Mouse (Mus musculus): ENCODE data around the gene Kcnn1.

Gene Kcnn1

DNA sequence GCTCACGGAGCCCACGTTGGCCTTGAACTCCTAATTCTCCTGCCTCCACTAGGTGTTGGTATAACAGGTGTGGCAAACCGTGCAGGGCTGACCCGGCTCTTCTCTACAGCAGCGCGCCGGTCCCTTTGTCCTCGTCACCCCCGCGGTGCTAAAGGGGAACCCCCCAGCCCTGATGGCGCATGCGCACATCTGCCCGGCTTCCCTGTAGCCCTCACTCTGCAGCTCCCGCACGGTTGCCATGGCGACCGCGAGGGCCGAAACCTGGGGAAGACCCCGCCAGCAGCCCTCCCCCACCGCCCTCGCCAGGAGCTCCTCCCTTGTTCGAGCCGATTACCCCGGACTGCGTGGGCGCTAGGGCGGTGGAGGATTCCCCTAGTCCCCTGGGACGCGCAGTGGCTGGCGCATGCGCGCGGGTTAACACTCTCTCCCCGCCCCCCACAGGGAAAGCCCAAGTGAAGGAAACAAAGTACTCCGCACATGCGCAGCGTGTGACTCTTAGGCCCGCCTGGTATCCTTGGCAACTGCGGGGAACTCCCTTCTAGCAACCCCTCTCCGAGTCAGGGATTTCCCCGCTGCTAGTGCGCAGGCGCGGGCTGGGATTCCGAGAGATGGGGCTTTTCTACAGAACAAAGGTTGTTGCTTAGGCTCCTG is 2.4 kb upstream of the Kcnn1 start:
- DNase-seq = peak; percentile 98

DNA sequence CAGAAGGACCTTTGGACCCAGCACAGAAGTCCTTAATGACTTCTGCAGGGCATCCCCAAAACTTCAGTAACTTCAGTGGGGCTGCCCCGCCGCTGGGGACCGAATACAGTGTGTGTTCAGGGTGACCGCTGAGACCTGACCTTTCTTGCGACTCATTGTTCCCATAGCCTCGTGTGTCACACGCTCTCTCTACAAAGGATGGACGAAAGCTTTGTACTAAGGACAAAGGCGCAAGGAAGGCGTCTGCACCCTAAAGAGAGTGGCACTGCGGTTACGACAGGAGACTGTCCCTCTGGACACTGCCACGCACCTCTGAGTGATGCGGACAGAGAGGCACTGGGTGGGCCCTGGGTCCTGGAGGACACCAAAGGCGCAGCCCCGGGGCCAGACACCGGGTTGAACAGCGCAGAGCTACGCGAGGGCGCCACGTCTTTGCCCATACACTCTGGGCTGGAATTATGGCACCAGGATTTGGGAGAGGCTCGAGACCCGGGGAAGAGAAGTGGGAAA is 1.7 kb upstream of the Kcnn1 start:
- DNase-seq = peak; percentile 8

DNA sequence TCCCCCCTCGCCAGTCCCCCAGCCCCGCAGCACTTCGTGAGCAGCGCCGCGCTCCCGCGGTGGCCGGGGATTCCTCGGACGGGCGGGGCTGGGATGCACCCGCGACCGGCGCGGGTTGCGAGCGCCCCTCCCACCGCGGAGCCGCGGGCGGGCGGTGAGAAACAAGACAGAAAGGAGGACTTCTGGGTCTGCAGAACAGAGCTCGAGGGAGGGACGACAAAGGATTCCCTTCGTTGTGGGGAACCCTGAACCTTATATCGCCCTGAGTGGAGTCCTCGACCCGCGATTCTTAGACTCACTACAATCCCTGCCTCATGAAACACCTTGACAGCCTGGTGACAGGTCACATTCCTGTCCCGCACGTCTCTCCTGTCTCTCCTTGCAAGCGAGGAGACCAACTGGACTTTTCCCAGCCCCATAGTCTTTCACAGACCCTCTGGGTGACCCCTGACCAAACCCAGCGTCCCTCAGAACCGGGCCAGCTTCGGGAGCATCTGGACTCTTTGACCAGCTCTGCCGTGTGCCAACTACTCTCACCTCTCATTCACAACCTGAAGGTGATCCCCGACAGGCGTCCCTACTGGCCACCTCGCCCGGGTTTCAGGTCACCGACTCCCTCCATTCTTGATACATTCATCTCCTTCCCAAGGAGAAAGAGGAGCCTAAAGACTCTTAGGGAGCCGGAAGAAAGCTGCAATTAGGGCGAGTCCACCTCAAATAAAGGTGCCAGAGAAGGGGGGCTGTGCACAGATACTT is 1.1 kb upstream of the Kcnn1 start:
- peak; percentile 34 for DNase-seq

DNA sequence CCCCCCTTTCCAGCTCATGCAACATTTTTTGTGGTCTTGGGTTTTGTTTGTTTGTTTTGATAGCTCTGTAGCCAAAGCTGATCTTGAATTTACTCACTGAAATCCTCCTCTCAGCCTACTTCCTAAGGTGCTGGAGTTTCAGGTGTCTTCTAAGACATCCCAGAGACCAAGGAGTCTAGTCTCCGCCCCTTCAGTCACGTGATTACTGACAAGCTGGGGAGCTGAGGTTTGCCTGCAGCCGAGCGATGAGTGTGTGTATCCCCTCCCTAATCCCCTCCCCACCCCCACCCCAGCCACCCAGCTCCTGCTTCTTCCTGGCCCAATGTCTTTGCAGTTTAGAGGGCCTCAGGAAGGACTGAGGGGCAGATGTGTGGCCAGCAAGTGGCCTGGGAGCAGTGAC is 5.5 kb downstream of the Kcnn1 start:
- DNase-seq = no peak

DNA sequence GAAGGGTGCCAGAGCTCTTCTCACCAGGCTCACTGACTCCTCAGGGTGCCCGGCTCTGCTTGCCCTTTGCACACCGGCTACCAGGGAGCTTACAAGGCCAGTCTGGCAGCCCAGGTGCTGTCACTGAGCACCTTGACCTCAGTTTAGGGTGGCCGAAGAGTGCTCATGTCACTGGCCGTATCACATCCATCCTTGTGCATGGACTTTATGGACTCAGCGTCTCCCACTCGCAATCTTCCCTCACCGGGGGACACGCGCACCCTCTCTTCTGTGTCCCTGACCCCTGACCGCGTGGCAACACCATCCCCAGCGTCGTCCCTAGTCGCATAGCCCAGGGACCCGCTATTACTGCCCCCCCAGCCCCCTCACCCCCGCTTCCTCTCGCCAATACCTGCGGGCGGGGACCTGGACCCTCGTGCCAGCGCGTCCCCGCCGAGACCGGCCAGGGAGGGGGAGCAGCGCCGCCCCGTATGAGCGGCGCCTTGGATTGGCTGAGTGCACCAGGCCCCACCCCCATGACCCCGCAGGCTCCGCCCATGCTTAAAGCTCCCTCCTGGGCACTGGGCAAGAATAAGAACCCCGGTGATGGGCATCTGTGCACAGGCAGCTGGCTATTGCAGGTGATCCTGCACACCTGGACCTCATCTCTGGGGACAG is 6.4 kb downstream of the Kcnn1 start:
- DNase-seq = peak; percentile 84

DNA sequence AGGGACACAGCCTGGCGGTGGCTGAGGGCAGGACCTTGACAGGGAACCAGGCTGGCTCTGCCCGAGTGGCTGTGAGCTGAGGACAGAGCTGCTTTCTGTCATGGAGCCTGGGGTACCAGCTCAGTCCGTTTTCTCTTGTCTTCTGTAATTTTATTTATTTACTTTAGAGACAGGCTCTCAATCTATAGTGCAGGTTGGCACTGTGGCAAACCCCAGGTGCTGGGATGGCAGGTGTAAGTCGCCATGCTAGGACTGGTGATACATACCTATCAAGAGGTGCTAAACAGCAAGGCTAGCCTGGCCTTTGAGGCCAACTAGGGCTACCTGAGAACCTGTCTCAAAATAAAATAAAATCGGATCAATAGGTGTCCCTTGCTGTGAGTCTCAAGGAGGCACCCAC is 7.0 kb downstream of the Kcnn1 start:
- DNase-seq = no peak

DNA sequence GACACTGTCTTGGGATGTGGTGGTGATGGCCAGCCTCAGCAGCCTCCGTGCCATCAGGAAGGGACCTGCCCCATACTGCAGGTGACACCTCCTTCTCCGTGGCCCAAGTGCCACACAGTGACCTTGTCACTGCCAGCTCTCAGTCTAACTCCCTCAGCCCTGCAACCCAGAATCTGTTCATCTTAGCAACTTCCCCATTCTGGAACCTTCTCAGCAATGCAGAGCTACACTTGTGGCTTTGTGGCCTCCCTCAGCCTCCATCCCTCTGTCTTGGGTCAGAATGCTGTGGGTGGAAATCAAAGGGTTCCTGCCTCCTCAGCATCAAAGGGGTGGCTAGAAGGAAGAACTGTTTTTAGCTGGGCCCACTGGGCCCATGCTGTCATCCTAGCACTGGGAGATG is 9.2 kb downstream of the Kcnn1 start:
- no peak for DNase-seq

DNA sequence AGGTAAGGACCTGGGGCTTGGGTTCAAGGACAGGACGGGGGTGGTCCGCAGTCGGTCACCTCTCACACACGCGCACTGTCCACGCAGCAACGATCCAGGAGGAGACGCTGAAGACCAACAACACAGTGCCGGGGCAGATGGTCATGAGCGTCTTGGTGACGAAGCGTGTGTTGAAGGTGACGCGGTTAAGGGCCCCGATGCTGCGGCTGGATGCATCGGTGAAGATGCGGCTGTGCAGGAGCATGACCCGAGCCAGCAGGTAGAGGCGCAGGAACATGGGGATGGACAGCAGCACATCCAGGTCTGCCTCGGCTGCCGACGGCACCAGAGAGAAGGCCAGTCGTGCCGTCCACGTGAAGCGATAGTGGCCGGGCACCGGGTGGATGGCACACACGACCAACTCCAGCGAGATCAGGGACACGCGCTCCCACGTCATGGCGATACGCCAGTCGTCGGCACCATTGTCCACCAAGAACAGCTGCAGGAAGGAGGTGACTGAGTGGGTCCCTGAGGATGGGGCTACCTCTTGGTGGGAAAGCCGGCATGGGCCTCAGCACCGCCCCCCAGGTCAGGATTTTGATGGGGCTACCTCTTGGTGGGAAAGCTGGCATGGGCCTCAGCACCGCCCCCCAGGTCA is 10.3 kb downstream of the Kcnn1 start:
- DNase-seq = peak; percentile 4

DNA sequence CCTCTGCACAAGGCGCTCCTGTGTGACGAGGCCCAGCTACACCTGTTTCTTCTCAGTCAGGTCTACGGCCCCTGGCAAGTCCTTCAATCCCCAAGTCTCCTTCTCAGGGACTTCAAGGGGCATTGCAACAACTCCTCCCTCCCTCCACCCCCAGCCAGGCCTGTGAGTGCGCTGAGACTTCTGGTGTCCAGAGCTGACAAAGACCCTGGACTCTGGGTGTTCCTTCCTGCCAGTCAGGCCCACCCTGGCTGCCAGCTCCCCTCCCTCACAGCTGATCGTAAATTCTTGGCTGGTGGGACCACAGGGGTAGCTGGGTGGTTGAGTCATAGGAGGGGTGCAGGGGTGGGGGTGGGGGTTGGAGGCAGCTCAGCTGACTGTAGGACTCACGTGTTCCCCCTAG is 11.2 kb downstream of the Kcnn1 start:
- no peak for DNase-seq

DNA sequence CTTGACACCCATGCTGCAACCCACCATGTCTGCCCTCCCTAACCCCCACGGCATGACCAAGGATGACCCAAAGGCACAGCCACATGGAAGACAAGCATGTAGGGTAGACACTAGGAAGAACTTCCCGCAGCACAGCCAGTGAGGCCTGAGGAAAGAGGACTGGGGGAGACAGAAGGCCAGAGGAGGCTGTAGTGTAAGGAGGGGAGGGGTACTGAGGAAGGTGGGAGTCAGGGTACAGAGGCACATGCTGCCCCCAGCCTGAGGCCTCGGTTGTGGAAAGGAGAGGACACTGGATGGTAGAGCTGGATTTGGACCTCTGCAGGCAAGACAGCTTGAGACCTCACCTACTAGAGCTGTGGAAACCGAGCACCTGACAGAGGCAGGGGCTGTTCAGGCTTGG is 12.1 kb downstream of the Kcnn1 start:
- no peak for DNase-seq

DNA sequence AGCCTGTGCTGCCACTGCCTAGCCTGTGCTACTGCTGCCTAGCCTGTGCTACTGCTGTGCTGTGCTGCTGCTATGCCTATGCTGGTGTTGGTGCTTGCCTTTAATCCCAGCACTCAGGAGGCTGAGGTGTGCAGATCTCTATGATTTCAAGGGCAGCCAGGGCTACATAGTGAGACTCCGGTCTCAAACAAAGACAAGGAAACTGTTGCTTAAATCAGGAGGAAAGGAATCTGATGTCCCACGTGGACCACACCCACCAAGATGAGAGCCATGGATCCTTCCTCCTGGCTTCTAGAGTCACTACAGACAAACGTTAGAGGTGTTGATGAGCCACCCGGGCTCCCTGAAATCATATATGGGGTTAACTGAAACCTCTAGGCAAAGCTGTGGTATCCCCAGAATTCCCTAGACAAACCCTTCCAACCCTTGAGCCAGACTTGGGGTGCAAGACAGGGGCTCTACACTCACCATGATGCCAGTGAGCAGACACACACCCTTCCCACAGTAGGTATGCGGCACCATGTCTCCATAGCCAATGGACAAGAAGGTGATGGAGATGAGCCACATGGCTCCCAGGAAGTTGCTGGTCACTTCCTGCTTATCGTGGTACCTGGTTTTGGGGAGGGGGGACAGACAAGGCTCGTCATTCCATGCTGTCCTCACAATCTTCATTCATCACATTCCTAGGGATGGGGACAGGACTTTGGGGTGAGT is 12.8 kb downstream of the Kcnn1 start:
- no peak for DNase-seq

DNA sequence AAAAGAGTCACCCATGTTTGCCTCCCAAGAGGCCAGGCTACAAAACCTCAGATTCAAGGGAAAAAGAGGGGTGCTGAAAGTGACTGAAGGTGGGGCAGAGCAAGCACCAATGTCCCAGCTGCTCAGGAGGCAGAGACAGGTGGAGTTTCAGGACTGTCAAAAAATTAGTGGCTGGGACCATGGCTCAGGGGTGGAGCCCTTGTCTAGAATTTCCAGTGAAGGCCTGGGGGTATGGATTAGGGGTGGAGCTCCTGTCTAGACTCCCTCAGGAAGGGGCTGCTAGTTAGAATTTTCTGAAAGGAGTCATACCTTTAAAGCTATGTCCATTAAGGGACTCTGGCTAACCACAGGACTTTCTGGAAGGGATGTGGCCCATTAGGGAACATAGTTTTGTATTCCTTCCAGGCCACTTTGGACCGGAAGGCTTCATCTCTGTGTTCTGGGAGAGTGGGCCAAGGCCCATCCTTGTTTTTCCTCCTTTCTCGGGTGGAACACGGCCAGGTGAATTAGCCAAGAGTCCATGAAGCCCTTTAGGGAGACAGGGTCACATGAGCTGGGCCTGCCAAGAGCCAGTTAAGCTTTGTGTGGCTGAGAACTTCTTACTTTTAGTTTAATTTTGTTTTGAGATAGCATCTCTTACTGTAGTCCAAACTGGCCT is 13.6 kb downstream of the Kcnn1 start:
- no peak for DNase-seq

DNA sequence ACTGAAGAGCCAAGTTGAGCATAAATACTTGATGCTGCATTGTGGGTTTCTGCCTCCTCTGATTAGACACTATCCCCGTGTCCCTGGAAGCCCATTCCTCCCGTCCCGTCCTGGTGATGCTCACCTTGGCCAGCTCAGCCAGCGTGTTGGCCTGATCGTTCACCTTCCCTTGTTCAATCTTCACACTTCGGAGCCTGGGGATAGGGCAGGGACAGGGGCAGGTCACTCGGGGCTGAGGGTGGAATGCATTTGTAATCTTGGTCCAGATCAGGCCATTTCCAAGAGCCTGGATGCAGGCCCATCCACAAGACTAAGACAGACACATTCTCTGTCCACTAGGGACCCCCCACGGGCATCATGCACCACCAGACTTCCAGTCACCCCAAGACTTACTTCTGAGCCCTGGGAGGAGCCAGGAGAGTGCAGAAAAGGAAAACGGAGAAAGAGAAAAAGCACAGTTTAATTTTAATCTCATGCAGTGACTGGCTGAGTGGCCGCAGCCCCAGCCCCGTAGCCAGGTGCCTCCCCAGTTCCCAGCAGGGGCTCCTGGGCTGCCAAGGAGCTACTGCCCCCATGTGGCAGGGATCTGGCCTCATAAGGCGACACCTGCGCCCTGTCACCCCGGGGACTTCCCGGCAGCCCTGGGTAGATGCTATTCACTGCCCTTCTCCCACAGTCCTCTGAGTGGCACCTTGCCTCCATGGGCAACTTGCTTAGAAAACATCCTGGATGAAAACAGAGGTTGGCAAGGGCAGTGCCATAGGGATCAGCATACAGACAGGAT is 16.5 kb downstream of the Kcnn1 start:
- peak; percentile 64 for DNase-seq

DNA sequence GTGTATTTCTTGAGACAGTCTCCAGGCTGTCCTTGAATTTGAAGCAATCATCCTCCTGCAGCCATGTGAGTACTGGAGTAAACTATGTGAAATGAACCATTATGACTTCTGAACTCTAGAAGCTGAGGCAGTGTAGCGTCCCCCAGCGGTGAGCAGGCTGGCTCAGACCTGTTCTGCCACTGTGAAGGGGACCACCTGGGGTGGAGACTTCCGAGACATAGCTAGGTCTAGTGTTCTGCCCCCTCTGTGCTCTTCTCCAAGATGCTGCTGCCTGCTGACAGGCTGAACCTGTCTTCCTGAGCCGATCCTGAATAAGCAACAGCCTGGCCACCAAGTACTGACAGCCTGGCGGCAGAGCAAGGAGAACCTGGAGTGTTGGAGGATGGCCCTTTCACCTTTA is 17.9 kb downstream of the Kcnn1 start:
- DNase-seq = no peak

DNA sequence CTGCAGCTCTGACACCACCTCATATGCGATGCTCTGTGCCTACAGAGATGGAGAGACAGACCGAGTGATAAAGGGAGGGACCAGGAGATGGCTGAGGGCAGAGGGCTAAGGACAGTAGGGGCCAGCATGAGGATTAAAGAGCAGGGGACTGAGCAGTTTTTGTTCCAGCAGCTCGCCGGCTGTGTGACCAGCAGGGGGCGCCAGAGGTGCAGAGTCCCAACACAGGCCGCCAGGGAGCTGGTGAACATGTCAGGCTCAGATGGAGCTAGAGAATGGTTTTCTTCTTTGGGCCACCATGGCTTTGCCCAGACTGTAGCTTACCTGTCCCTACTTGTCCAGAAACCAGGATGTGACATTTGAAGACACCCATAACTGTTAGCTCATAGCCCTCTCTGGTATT is 18.5 kb downstream of the Kcnn1 start:
- DNase-seq = peak; percentile 96

DNA sequence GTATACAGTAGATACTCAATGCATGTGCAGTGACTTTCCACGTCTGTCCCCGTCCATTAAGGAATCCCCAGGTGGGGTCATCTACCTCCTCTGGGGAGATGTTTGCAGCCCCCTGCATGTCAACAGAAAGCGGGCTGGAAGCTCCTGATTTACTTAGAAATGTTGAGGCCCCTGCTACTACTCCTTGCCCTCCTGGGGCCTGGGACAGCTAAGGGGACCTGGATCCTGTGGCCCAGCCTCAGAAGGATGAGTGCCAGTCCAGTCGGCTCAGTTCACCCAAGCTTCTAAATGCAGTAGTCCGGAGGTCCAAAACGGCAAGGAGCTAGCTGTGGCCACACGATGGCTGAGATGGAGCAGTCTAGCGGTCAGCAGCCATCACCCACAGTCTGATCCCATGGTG is 19.1 kb downstream of the Kcnn1 start:
- no peak for DNase-seq

DNA sequence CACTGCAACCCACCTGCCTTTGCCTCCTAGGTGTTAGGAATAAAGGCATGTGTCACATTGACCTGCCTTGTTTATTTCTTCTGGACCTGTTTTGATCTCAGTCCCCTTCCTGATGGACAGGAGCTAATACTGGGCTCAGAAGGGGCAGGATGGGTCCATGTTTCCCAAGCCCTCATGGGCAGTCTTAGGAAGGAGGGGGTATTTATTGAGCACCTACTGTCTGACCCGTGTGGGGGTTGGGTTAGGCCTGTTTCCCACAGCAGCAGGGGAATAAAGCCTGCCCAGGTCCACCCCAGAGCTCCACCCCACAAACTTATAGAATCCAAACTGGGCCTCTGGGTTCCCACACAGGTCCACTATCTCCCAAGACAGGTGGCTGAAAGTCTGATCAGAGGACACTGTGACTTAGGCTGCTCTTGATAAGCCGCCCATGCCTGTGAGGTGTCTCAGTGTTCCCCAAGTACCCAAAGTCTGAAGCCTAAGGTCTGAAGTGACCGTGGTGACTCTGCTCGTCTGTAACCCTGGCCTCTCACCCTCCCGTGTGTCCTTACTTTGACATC is 19.8 kb downstream of the Kcnn1 start:
- peak; percentile 87 for DNase-seq

DNA sequence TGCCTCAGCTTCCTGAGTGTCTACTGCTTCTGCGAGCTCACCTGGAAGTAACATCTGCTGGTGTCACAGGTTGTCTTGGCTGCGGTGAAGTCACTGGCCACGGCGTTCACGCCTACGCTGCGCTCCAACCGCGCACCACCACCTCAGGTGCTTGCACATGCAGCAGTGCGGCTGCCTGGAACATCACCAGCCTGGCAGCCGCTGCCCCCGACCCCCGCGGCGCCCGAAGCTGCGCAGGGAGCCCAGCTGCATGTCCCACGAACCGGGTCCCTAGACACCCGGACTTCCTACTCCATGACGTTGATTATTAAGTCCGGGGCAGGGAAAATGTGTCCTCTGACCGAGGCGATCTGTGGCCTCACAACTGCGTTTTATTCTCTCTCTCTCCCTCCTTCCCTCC is 20.6 kb downstream of the Kcnn1 start:
- no peak for DNase-seq

DNA sequence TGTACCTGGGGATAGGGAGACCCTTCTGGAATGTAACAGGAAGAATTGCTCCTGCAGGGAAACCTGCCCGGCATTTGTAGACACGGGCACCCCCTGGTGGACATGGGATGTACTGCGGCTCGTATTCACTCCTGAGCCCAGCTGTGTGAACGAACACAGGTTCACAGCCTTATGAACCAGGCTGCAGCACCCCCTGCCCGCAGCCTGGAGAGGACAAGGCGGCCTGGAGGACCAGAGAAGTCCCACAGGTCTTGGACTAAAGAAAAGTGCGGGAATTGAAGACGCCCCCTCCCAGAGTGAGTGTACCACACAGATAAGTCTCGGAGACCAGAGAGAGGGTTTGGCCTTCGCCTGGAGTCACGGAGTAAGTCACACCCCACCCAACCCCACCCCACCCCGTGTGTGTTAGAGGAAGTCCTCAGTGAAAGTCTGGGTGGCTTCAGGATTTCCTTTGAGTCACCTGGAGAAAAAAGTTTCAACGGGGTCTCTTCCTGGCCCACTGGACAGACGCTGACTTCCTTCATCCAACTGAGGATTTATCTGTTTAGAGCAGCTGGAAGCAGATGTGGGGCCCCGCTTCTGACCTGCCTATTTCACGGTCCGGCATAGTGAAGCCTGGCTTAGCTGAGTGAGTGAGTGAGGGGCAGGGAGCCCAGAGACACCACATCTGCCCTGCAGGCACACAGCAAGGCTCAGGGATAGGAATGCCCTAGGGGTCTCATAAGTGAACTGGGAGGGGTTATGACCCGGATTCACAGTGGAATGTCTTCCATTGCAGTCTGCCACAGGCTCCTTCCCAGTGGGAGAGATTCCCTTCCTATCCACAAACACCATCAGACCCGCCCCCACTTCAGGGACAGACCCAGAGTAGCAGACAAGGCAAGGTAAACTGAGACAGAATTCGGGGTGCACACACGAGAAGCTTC is 21.6 kb downstream of the Kcnn1 start:
- peak; percentile 94 for DNase-seq

DNA sequence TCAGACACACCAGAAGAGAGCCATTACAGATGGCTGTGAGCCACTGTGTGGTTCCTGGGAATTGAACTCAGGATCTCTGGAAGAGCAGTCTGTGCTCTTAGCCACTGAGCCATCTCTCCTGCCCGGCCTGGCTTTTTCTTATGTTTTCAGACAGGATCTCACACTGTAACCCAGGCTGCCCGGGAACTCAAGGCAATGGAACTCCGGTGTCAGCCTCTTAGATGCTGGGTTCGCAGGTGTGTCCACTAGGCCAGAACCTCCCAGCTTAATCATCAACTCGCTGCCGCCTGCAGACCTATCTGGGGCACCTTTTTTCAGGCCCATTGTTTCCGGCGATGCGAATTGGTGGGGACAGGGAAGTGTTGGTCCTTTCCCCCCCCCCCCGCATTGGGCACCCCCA is 22.5 kb downstream of the Kcnn1 start:
- peak; percentile 54 for DNase-seq
